In genomic region chr4:46085223-46085811, GRCm38 (mm10) we compare ENCODE assay signal across 10 mouse cellular contexts. TPM values are rescaled to one million over a fixed set of nuclear protein-coding genes. Genes with fewer than 3 reads are reported as not detected.
DNase-seq lines count a peak whose midpoint lies in the region; ATAC-seq and TF ChIP-seq lines count a peak whose summit lies in the region.
"Had no signal": no experiment of that assay in that cellular context is flagged by ENCODE, and none has a peak within 500 bp of the region (broad histone marks: within the 10 kb centered on the region; RNA-seq: fewer than 3 reads in every experiment).

No protein-coding gene starts in this region.

- H3K27me3 ChIP-seq in kidney, adult 2 months (replicated peaks; ENCODE audit: control insufficient read depth, insufficient read depth, low read length), result no peaks in the 10 kb centered on the region
- H3K27me3 ChIP-seq in cerebellum, adult 2 months (ENCODE audit: control insufficient read depth, insufficient read depth, low read length), result no peaks in the 10 kb centered on the region
- no peaks in the 10 kb centered on the region for H3K27me3 ChIP-seq in hindbrain, embryonic 16.5 days (replicated peaks; ENCODE audit: control insufficient read depth, insufficient read depth, low read length)

- H3K9me3 ChIP-seq in hindbrain, embryonic 16.5 days (ENCODE audit: control insufficient read depth, low read length), result no peaks in the 10 kb centered on the region

- no peak for TF ChIP-seq POLR2A in kidney, adult 2 months (IDR thresholded peaks at IDR 0.05; ENCODE audit: low read depth, low read length)
- no peak for TF ChIP-seq POLR2A in cerebellum, adult 2 months (IDR thresholded peaks at IDR 0.05; ENCODE audit: borderline replicate concordance, insufficient read depth, low read length)

- WGBS in kidney, adult 2 months, result 68% methylated on average over 9 of the region's 9 CpGs
- 4% methylated on average over 9 of the region's 9 CpGs for WGBS in cerebellum, adult 2 months
- WGBS in hindbrain, embryonic 16.5 days, result 47% methylated on average over 9 of the region's 9 CpGs

- no peaks in the 10 kb centered on the region; the same call in 1 of the 2 replicates for H3K4me1 ChIP-seq in kidney, adult 2 months (ENCODE audit: control insufficient read depth, insufficient read depth, low read length)
- peaks cover 47% of the 10 kb centered on the region for H3K4me1 ChIP-seq in cerebellum, adult 2 months (ENCODE audit: control insufficient read depth, insufficient read depth, low read length)
- peaks cover 4% of the 10 kb centered on the region; the same call in 1 of the 2 replicates for H3K4me1 ChIP-seq in hindbrain, embryonic 16.5 days (ENCODE audit: control insufficient read depth, insufficient read depth, low read depth, low read length)

- peak; percentile 16 for DNase-seq in kidney, adult 2 months
- no peak for DNase-seq in kidney, adult 9 months
- peak; percentile 74 to 85 for DNase-seq in cerebellum, adult 2 months
- no peak for DNase-seq in left cerebral cortex, adult 18-20 months (ENCODE audit: low spot score in 2 of 2)
- DNase-seq in frontal cortex, adult 2 months (ENCODE audit: extremely low spot score in 1 of 2, low spot score in 1 of 2), result no peak
- DNase-seq: adrenal gland, postnatal 14 days; gastrocnemius, postnatal 10 days; lung, embryonic 14.5 days had no signal

- H3K4me3 ChIP-seq in kidney, adult 2 months (ENCODE audit: insufficient read depth, low read depth, low read length), result no peak overlapping the region
- no peak overlapping the region for H3K4me3 ChIP-seq in cerebellum, adult 2 months (replicated peaks; ENCODE audit: insufficient read depth, low read depth, low read length)
- H3K4me3 ChIP-seq in hindbrain, embryonic 16.5 days (ENCODE audit: low read length), result no peak overlapping the region

- no peak overlapping the region for H3K9ac ChIP-seq in hindbrain, embryonic 16.5 days (ENCODE audit: low read depth, low read length)
- H3K9ac ChIP-seq: lung, embryonic 14.5 days had no signal

- peak; percentile 62 for ATAC-seq in cerebellum, adult (ENCODE audit: insufficient number of reproducible peaks, low FRiP score, low TSS enrichment)
- peak; percentile 54; the same call in 1 of the 2 replicates for ATAC-seq in hindbrain, embryonic 16.5 days

- no peaks in the 10 kb centered on the region for H3K36me3 ChIP-seq in kidney, adult 2 months (ENCODE audit: control insufficient read depth, insufficient read depth, low read length)
- H3K36me3 ChIP-seq in hindbrain, embryonic 16.5 days (ENCODE audit: control insufficient read depth, insufficient read depth, low read length), result no peaks in the 10 kb centered on the region

- H3K27ac ChIP-seq in kidney, adult 2 months (ENCODE audit: insufficient read depth, low read depth, low read length), result no peak overlapping the region
- peak overlapping the region; percentile 95 for H3K27ac ChIP-seq in cerebellum, adult 2 months (ENCODE audit: insufficient read depth, low read length)
- no peak overlapping the region; the same call in 1 of the 2 replicates for H3K27ac ChIP-seq in hindbrain, embryonic 16.5 days (ENCODE audit: low read depth, low read length)

- no peak for TF ChIP-seq CTCF in kidney, adult 2 months (conservative IDR thresholded peaks at IDR 0.05; ENCODE audit: insufficient read depth, insufficient read length, low read depth, low read length)
- TF ChIP-seq CTCF in cerebellum, adult 2 months (IDR thresholded peaks at IDR 0.05; ENCODE audit: borderline replicate concordance, insufficient read depth, low read depth, low read length), result no peak

- H3K4me2 ChIP-seq in hindbrain, embryonic 16.5 days (ENCODE audit: low read length), result no peak overlapping the region
- H3K4me2 ChIP-seq: lung, embryonic 14.5 days had no signal

RNA-seq across cellular contexts. Expression of gene Tmod1, which starts 46.6 kb away (rescaled TPM):
- polyA plus RNA-seq in kidney, adult 2 months (2012; rRNA removed), result 0.80 and 2.3 TPM in 2 replicates
- polyA plus RNA-seq in cerebellum, adult 2 months (2012; rRNA removed), result 55.4 and 55.7 TPM in 2 replicates
- polyA plus RNA-seq in hindbrain, embryonic 16.5 days (2015; fragmentation: Nextera tagmentation; extraction: Ambion mirVana), result 2.1 and 3.0 TPM in 2 replicates
- total RNA-seq in left cerebral cortex, adult 18-20 months (2021), result 10 to 100 TPM; 45.8 to 48.9 TPM
- polyA plus RNA-seq in frontal cortex, adult 2 months (2012; rRNA removed), result 58.6 and 63.5 TPM in 2 replicates

RNA-seq across cellular contexts. Expression of gene Ncbp1, which starts 53.1 kb away (rescaled TPM):
- 17.6 and 18.8 TPM in 2 replicates for polyA plus RNA-seq in kidney, adult 2 months (2012; rRNA removed)
- polyA plus RNA-seq in cerebellum, adult 2 months (2012; rRNA removed), result 50.8 and 61.2 TPM in 2 replicates
- 61.4 and 71.7 TPM in 2 replicates for polyA plus RNA-seq in hindbrain, embryonic 16.5 days (2015; fragmentation: Nextera tagmentation; extraction: Ambion mirVana)
- total RNA-seq in left cerebral cortex, adult 18-20 months (2021), result 10 to 100 TPM; 43.2 to 50.0 TPM
- 56.9 and 64.1 TPM in 2 replicates for polyA plus RNA-seq in frontal cortex, adult 2 months (2012; rRNA removed)

RNA-seq across cellular contexts. Expression of gene Tstd2, which starts 53.2 kb away (rescaled TPM):
- polyA plus RNA-seq in kidney, adult 2 months (2012; rRNA removed), result 14.1 and 14.6 TPM in 2 replicates
- polyA plus RNA-seq in cerebellum, adult 2 months (2012; rRNA removed), result 15.4 and 16.2 TPM in 2 replicates
- 19.2 and 26.2 TPM in 2 replicates for polyA plus RNA-seq in hindbrain, embryonic 16.5 days (2015; fragmentation: Nextera tagmentation; extraction: Ambion mirVana)
- 10 to 100 TPM; 14.5 to 18.5 TPM for total RNA-seq in left cerebral cortex, adult 18-20 months (2021)
- 13.6 and 14.9 TPM in 2 replicates for polyA plus RNA-seq in frontal cortex, adult 2 months (2012; rRNA removed)

Comparison
In these comparisons a context has a peak if more than half of its experiments do, and no peak if none do; other contexts are left out.
1. DNase-seq: peak in kidney, adult 2 months (single experiment) and cerebellum, adult 2 months (2 of 2); none in kidney, adult 9 months (single experiment), left cerebral cortex, adult 18-20 months (0 of 2) and frontal cortex, adult 2 months (0 of 2).
2. RNA of gene Tmod1, which starts 46.6 kb away (polyA plus RNA-seq): 58.6 to 63.5 TPM in frontal cortex, adult 2 months and 55.4 to 55.7 TPM in cerebellum, adult 2 months; 0.80 to 2.3 TPM in kidney, adult 2 months and 2.1 to 3.0 TPM in hindbrain, embryonic 16.5 days; every median in the first group is over 10 times any median in the second.